Mouse (Mus musculus): Measurements from ENCODE around the gene Mttp.

DNA sequence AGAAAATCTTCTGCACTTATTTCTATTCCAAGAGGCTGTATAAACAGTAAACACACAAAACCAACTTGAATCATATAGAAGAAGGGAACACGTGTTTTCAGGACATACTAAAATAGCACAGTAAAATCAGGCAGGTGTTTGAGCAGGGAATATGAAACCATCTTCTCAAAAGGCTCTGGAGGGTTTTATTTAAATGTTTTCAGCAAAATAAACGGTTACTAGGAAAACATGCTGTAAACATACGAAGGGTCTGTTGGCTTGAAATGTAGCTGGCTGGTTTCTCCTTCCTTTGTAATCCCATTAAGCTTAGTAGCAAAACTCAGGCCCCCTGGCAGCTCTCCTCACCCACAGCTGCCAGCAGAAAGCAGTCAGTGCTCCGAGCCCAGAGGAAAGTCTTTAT is 86.5 kb downstream of the Mttp start:
- no peak for TF ChIP-seq CTCF (IDR thresholded peaks at IDR 0.05; ENCODE audit: low read depth, low read length)
- no peak for TF ChIP-seq EP300 (IDR thresholded peaks at IDR 0.05; ENCODE audit: insufficient read depth, low read depth, low read length)
